Mouse (Mus musculus) lung, postnatal 0 days (tissue): ENCODE data around the gene Ccdc74a. TPM values are rescaled to one million over a fixed set of nuclear protein-coding genes. Genes with fewer than 3 reads are reported as not detected.

Experiments used
- ATAC-seq: fragments of 200-750 bp; cut with Nextera tagmentation; 2 replicates; pipeline ENCODE4 v1.8.0; 2017; ENCODE audit warnings: moderate library complexity
- DNase-seq: peaks from one replicate; pipeline ENCODE4 v3.0.0-alpha.2; 2016; ENCODE audit warnings: low spot score
- H3K27ac ChIP-seq: fragments of 300-500 bp; sonication (generic); 2 replicates; pipeline ENCODE4 v1.5.1; 2014; ENCODE audit warnings: antibody characterized with exemption, mild to moderate bottlenecking, low read length, mixed read lengths
- H3K27me3 ChIP-seq: fragments of 300-500 bp; sonication (generic); replicated peaks from 2 replicates; pipeline ENCODE4 v1.6.1; 2014; ENCODE audit warnings: low read length, mixed read lengths; ENCODE audit not compliant: insufficient read depth
- H3K36me3 ChIP-seq: fragments of 300-500 bp; sonication (generic); 2 replicates; pipeline ENCODE4 v1.6.1; 2014; ENCODE audit warnings: low read length, mixed read lengths; ENCODE audit not compliant: insufficient read depth
- H3K4me1 ChIP-seq: fragments of 300-500 bp; sonication (generic); 2 replicates; pipeline ENCODE4 v1.6.1; 2014; ENCODE audit warnings: antibody characterized with exemption, low read depth, low read length, mixed read lengths; ENCODE audit not compliant: insufficient read depth
- H3K4me2 ChIP-seq: fragments of 300-500 bp; sonication (generic); replicated peaks from 2 replicates; pipeline ENCODE4 v1.6.1; 2014; ENCODE audit warnings: low read depth, mild to moderate bottlenecking, low read length, moderate library complexity, mixed read lengths
- H3K4me3 ChIP-seq: fragments of 300-500 bp; sonication (generic); 2 replicates; pipeline ENCODE4 v1.5.1; 2014; ENCODE audit warnings: low read depth, low read length
- H3K9ac ChIP-seq: fragments of 300-500 bp; sonication (generic); replicated peaks from 2 replicates; pipeline ENCODE4 v1.6.1; 2014; ENCODE audit warnings: low read depth, mild to moderate bottlenecking
- H3K9me3 ChIP-seq: fragments of 300-500 bp; sonication (generic); 2 replicates; pipeline ENCODE4 v1.6.1; 2016; ENCODE audit warnings: low read length, mixed read lengths
- CTCF ChIP-seq: IDR thresholded peaks from 2 replicates; pipeline ENCODE4 v1.5.1; 2016; ENCODE audit warnings: antibody characterized with exemption, mild to moderate bottlenecking
- EP300 ChIP-seq: IDR thresholded peaks from 2 replicates; pipeline ENCODE4 v1.6.1; 2016; ENCODE audit warnings: antibody characterized with exemption, mild to moderate bottlenecking, control low read depth
- whole genome bisulfite sequencing: fragments of 180-500 bp; shearing (Covaris S2); extraction: QIAGEN DNeasy Blood & Tissue Kit; methylation state at CpG from one replicate; pipeline ENCODE4 v1.1.7; 2014; 5-methylcytosine and 5-hydroxymethylcytosine counted together
- polyA plus RNA-seq: library from polyadenylated mRNA; unstranded; fragments of >200 nt; fragmentation: Nextera tagmentation; extraction: Ambion mirVana; gene quantifications from 2 replicates; pipeline ENCODE4 v1.2.1, GENCODE M21; 2015

The Ccdc74a gene
- polyA plus RNA-seq, 1 experiment from 2014 or later: 10.4 TPM

DNA sequence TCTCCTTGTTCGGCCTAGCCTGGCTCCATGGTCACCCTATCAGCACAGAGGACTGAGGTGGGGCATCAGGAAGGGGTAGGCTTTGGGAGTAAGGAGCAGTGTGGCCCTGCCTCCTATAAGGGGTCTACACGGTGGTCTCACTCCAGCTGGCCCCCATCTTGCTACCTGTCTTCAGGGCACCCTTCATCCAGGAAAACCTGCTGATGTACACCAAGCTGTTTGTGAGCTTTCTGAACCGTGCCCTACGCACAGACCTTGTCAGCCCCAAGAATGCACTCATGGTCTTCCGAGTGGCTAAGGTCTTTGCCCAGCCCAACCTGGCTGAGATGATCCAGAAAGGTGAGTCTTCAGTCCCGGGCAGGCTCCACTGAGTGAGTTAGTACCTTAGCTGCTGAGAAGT is 6.3 kb upstream of the Ccdc74a start:
- Histone ChIP-seq H3K27ac (no peak overlapping the region), H3K9ac (no peak overlapping the region), H3K27me3 (no peaks in the 10 kb centered on the region), H3K4me1 (no peaks in the 10 kb centered on the region), H3K4me2 (no peak overlapping the region), H3K4me3 (no peak overlapping the region), H3K36me3 (peaks cover 27% of the 10 kb centered on the region), H3K9me3 (no peaks in the 10 kb centered on the region)
- 92% methylated on average over 6 of the region's 6 CpGs for WGBS
- TF ChIP-seq CTCF: no peak
- TF ChIP-seq EP300: no peak
- ATAC-seq (no peak), DNase-seq (no peak)

DNA sequence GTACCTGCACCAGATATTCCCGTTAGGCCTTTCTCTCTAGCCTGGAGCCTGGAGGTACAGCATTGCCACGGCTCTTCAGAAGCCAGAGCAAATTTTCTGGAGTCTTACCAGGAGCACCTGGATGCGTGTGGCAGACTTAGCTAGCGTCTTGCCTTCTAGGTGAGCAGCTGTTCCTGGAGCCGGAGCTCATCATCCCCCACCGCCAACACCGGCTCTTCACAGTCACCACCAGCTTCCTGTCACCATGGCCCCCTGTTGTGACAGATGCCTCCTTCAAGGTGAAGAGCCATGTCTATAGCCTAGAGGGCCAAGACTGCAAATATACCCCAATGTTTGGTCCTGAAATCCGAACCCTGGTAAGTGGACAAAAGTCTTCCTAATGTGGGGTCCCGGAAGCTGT is 5.6 kb upstream of the Ccdc74a start:
- TF ChIP-seq CTCF (no peak), EP300 (no peak)
- WGBS: 89% methylated on average over 9 of the region's 9 CpGs

GRCm38 (mm10) chr16:17641301-17641700 is 5.0 kb upstream of the Ccdc74a start:
- no peaks in the 10 kb centered on the region for H3K27me3 ChIP-seq
- ATAC-seq: no peak
- no peak for DNase-seq
- no peaks in the 10 kb centered on the region for H3K9me3 ChIP-seq
- no peak overlapping the region for H3K27ac ChIP-seq
- no peaks in the 10 kb centered on the region for H3K4me1 ChIP-seq
- 83% methylated on average over 6 of the region's 6 CpGs for WGBS
- H3K36me3 ChIP-seq: peaks cover 27% of the 10 kb centered on the region
- H3K4me2 ChIP-seq: no peak overlapping the region
- H3K9ac ChIP-seq: no peak overlapping the region
- TF ChIP-seq CTCF: no peak
- TF ChIP-seq EP300: no peak
- no peak overlapping the region for H3K4me3 ChIP-seq

More for the DNA sequence above, 5.6 kb upstream of the Ccdc74a start:
- peaks cover 27% of the 10 kb centered on the region for H3K36me3 ChIP-seq
- no peaks in the 10 kb centered on the region for H3K27me3 ChIP-seq
- H3K4me3 ChIP-seq: no peak overlapping the region
- H3K4me2 ChIP-seq: no peak overlapping the region
- DNase-seq: no peak
- H3K27ac ChIP-seq: no peak overlapping the region
- no peak overlapping the region for H3K9ac ChIP-seq
- H3K9me3 ChIP-seq: no peaks in the 10 kb centered on the region
- H3K4me1 ChIP-seq: no peaks in the 10 kb centered on the region
- no peak for ATAC-seq

GRCm38 (mm10) chr16:17642311-17642710 is 4.0 kb upstream of the Ccdc74a start:
- ATAC-seq: no peak
- no peak overlapping the region for H3K4me2 ChIP-seq
- no peak overlapping the region for H3K9ac ChIP-seq
- H3K4me3 ChIP-seq: no peak overlapping the region
- no peaks in the 10 kb centered on the region for H3K9me3 ChIP-seq
- no peak for DNase-seq
- 82% methylated on average over 8 of the region's 8 CpGs for WGBS
- TF ChIP-seq EP300: no peak
- TF ChIP-seq CTCF: no peak
- H3K27ac ChIP-seq: no peak overlapping the region
- H3K4me1 ChIP-seq: peaks cover 6% of the 10 kb centered on the region; the same call in 1 of the 2 replicates
- H3K36me3 ChIP-seq: peaks cover 27% of the 10 kb centered on the region
- no peaks in the 10 kb centered on the region for H3K27me3 ChIP-seq

DNA sequence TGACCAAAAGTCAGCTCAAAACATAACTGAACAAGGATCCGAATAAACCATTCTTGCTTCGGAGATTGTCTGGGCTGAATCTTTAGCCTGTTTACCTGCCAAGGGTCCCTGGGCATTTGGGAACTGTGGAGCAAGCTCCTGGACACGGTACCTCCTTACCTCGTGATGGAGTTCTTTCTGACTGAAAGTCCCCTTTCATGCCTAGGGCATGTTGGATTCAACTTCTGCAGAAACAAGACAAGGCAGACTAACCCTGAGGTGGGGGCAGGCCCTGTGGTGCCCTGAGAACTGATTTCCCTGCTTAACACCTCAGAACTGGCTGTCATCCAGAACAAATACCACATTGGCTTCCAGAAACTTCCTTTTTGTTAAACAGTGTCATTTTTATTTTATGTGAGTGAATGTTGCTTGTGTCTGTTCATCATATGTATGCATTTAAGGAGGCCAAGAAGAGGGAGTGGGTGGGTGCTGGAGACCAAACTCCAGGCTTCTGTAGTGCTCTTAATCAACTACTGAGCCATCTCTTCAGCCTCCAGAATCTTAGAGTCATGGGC is 2.8 kb upstream of the Ccdc74a start:
- H3K9ac ChIP-seq: no peak overlapping the region
- H3K36me3 ChIP-seq: peaks cover 27% of the 10 kb centered on the region
- peaks cover 6% of the 10 kb centered on the region; the same call in 1 of the 2 replicates for H3K4me1 ChIP-seq
- H3K27me3 ChIP-seq: no peaks in the 10 kb centered on the region
- no peak for TF ChIP-seq EP300
- TF ChIP-seq CTCF: no peak
- H3K9me3 ChIP-seq: no peaks in the 10 kb centered on the region
- ATAC-seq (no peak), DNase-seq (no peak)
- 90% methylated on average over 4 of the region's 4 CpGs for WGBS
- no peak overlapping the region for H3K4me3 ChIP-seq
- no peak overlapping the region for H3K4me2 ChIP-seq
- no peak overlapping the region for H3K27ac ChIP-seq

DNA sequence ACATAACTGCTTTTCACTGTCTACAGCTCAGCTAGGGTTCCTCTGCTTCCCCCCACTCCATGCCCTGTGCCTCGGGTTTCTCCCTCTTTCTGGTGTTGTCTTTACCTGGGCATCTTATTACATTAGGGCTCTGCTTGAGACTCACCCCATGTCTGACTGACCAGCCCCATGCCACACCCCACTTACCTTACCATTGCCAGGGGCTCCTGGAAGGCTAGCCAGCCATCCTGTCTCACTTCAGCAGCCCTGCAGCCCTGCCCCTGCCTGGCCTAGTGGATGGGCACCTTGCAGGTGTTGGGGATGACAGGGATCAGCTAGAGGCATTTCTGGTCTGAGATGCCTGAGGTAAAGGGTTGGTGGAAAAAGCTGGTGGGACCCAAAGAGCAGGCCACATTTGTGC is 886 bp downstream of the Ccdc74a start:
- Histone ChIP-seq H3K4me2 (peak overlapping the region; percentile 82; the same call in 1 of the 2 replicates), H3K27me3 (no peaks in the 10 kb centered on the region), H3K4me1 (peaks cover 6% of the 10 kb centered on the region; the same call in 1 of the 2 replicates), H3K4me3 (no peak overlapping the region), H3K27ac (no peak overlapping the region), H3K9me3 (no peaks in the 10 kb centered on the region), H3K9ac (no peak overlapping the region), H3K36me3 (peaks cover 24% of the 10 kb centered on the region)
- DNase-seq (no peak), ATAC-seq (no peak)
- no peak for TF ChIP-seq CTCF
- TF ChIP-seq EP300: no peak
- 20% methylated on average over 1 of the region's 1 CpGs for WGBS
